Mouse (Mus musculus) G1E (cell line): ENCODE measurements around the gene Tgfb1. TPM values are rescaled to one million over a fixed set of nuclear protein-coding genes. Genes with fewer than 3 reads are reported as not detected.

Source experiments
- ATAC-seq: 2 replicates; pipeline ENCODE4 v1.8.0; 2016; ENCODE audit warnings: mild to moderate bottlenecking; ENCODE audit not compliant: insufficient number of reproducible peaks, poor library complexity, low FRiP score, severe bottlenecking; ENCODE audit errors: extremely low read depth
- DNase-seq: peaks from one replicate; pipeline ENCODE4 v3.0.0; 2012; ENCODE audit warnings: low spot score
- H3K27me3 ChIP-seq: 2 replicates; pipeline ENCODE4 v1.6.1; 2012; ENCODE audit warnings: mild to moderate bottlenecking, low read length, inconsistent platforms; ENCODE audit not compliant: insufficient read depth
- H3K36me3 ChIP-seq: replicated peaks from 2 replicates; pipeline ENCODE3; 2012; ENCODE audit warnings: mild to moderate bottlenecking, inconsistent platforms
- H3K4me1 ChIP-seq: 2 replicates; pipeline ENCODE4 v1.6.1; 2012; ENCODE audit warnings: low read depth, low read length, inconsistent platforms, mixed read lengths; ENCODE audit not compliant: insufficient read depth
- H3K4me3 ChIP-seq: 2 replicates; pipeline ENCODE4 v1.5.1; 2012; ENCODE audit warnings: low read depth, mild to moderate bottlenecking, inconsistent platforms, low read length, moderate library complexity, mixed read lengths
- H3K9me3 ChIP-seq: replicated peaks from 2 replicates; pipeline ENCODE4 v1.6.1; 2012; ENCODE audit warnings: inconsistent platforms
- CTCF ChIP-seq: IDR thresholded peaks from 2 replicates; pipeline ENCODE4 v1.5.1; 2012; ENCODE audit warnings: low read depth, low read length, inconsistent platforms, mixed read lengths
- GATA1 ChIP-seq: IDR thresholded peaks from 2 replicates; pipeline ENCODE4 v1.6.1; 2012; ENCODE audit warnings: borderline replicate concordance, low read length, inconsistent platforms, mixed read lengths
- GATA2 ChIP-seq: IDR thresholded peaks from 2 replicates; pipeline ENCODE4 v1.6.1; 2012; ENCODE audit warnings: low read depth, low read length, inconsistent platforms, borderline replicate concordance
- POLR2AphosphoS5 ChIP-seq: IDR thresholded peaks from 2 replicates; pipeline ENCODE4 v1.6.1; 2012; ENCODE audit warnings: low read depth, low read length, inconsistent platforms; ENCODE audit not compliant: insufficient replicate concordance
- TAL1 ChIP-seq: conservative IDR thresholded peaks from 2 replicates; pipeline ENCODE4 v1.6.1; 2012; ENCODE audit warnings: low read depth, low read length, inconsistent platforms, mixed read lengths
- polyA plus RNA-seq: library from polyadenylated mRNA; stranded (reverse); fragments of >175 nt; gene quantifications from 2 replicates; pipeline ENCODE4 v1.2.3, GENCODE M21; 2012
- total RNA-seq, 2 experiments: library from RNA; stranded (forward) in 1 of 2; stranded (reverse) in 1 of 2; fragments of 200-1000 nt in 1 of 2; fragments of >200 nt in 1 of 2; fragmentation: Nextera tagmentation in 1 of 2; gene quantifications; 2 replicates each; pipeline ENCODE4 v1.2.3; 2014 to 2017

Gene Tgfb1
- total and polyA plus RNA-seq, 3 experiments = 40.8 to 1,473 (median 397) TPM

GRCm38 (mm10) chr7:25674719-25675300, 12.0 kb upstream of the Tgfb1 start, which contains the start of gene Tmem91:
TSS of gene Tmem91 (minus strand) at chr7:25675166.
- no peaks in the 10 kb centered on the region for H3K9me3 ChIP-seq
- ATAC-seq (no peak), DNase-seq (no peak)
- H3K27me3 ChIP-seq = peaks cover 9% of the 10 kb centered on the region; the same call in 1 of the 2 replicates
- H3K4me3 ChIP-seq = peak within 1 kb of the TSS; percentile 68
- H3K4me1 ChIP-seq = peaks cover 36% of the 10 kb centered on the region
- TF ChIP-seq CTCF = no peak
- no peak for TF ChIP-seq GATA1
- no peak for TF ChIP-seq GATA2
- TF ChIP-seq POLR2AphosphoS5 = no peak
- no peak for TF ChIP-seq TAL1
- peaks cover 29% of the 10 kb centered on the region for H3K36me3 ChIP-seq

DNA sequence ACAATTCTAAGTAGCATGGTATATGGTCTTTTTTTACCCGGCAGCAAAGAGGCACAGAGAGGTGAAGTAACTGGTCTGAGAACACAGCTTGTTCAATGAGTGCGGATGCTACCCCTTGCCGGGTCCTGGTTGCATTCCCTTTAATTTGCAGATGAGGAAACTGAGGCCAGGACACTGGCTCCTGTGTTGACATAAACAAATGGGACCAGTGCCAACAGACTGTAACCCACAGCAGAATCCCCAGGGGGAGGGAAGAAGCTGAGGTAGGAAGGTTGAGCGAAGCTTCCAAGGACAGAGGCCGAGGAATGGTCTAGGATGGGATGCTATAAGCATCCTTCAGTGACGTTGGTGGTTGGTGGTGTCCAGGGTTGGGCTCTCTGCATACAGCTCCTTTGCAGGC, 11.4 kb upstream of the Tgfb1 start:
- peaks cover 9% of the 10 kb centered on the region; the same call in 1 of the 2 replicates for H3K27me3 ChIP-seq
- H3K4me1 ChIP-seq = peaks cover 40% of the 10 kb centered on the region
- TF ChIP-seq GATA2 (no peak), POLR2AphosphoS5 (no peak), GATA1 (no peak), TAL1 (no peak), CTCF (no peak)
- ATAC-seq = no peak
- no peak overlapping the region for H3K4me3 ChIP-seq
- DNase-seq = no peak
- H3K9me3 ChIP-seq = no peaks in the 10 kb centered on the region
- peaks cover 23% of the 10 kb centered on the region for H3K36me3 ChIP-seq

- Histone ChIP-seq H3K4me3 (no peak overlapping the region), H3K4me1 (peaks cover 41% of the 10 kb centered on the region)
- no peak for DNase-seq
Measured at GRCm38 (mm10) chr7:25676085-25676781, 10.6 kb upstream of the Tgfb1 start.

DNA sequence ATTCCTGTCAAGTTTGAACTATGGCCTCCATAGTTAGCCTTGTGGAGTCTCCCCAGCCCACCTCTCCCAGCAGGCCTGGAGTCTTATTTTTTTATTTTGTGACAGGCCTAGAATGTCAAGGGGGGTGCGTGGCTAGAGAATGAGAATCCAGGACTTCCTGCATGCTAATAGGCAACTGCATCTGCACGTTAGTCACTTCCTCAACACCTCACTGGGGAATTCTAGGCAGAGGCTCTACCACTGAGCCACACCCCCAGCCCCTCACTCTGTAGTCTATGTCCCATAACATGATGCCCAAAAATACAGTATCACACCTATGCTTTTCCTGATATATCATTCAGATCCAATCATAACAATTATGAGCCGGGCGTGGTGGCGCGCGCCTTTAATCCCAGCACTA, 9.8 kb upstream of the Tgfb1 start:
- no peak for ATAC-seq
- Histone ChIP-seq H3K27me3 (peaks cover 9% of the 10 kb centered on the region; the same call in 1 of the 2 replicates), H3K36me3 (peaks cover 12% of the 10 kb centered on the region), H3K4me3 (no peak overlapping the region), H3K4me1 (peaks cover 49% of the 10 kb centered on the region), H3K9me3 (no peaks in the 10 kb centered on the region)
- no peak for DNase-seq
- TF ChIP-seq TAL1 (no peak), GATA1 (no peak), CTCF (no peak), GATA2 (no peak), POLR2AphosphoS5 (no peak)

More at GRCm38 (mm10) chr7:25676085-25676781, 10.6 kb upstream of the Tgfb1 start:
- Histone ChIP-seq H3K36me3 (peaks cover 14% of the 10 kb centered on the region), H3K27me3 (peaks cover 9% of the 10 kb centered on the region; the same call in 1 of the 2 replicates), H3K9me3 (no peaks in the 10 kb centered on the region)
- no peak for TF ChIP-seq POLR2AphosphoS5
- no peak for TF ChIP-seq TAL1
- no peak for TF ChIP-seq CTCF
- no peak for TF ChIP-seq GATA1
- TF ChIP-seq GATA2 = no peak
- no peak for ATAC-seq

DNA sequence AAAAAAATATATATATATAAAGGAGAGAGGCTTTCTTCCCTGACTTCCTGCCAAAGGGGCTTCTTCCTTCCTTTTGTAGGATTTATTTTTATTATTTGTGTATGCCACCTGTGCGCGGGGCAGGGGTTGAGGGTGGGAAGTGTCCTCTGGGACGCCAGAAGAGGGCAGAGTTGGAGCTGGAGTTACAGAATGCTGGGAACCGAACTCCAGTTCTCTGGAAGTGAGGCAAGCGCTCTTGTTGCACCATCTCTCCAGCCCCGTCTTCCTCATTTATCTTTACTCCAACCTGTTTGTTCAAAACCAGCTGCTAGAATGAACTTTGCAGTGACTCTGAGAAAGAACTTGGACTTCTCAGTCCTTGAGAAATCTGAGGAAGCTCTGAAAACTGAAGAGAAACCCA, 6.8 kb upstream of the Tgfb1 start:
- ATAC-seq = no peak
- H3K4me1 ChIP-seq = peaks cover 68% of the 10 kb centered on the region
- peak overlapping the region; percentile 77; the same call in 1 of the 2 replicates for H3K4me3 ChIP-seq
- TF ChIP-seq CTCF (no peak), POLR2AphosphoS5 (no peak), GATA1 (no peak), GATA2 (no peak), TAL1 (no peak)
- peaks cover 28% of the 10 kb centered on the region for H3K36me3 ChIP-seq
- no peak for DNase-seq
- no peaks in the 10 kb centered on the region for H3K9me3 ChIP-seq
- peaks cover under 1% of the 10 kb centered on the region; the same call in 1 of the 2 replicates for H3K27me3 ChIP-seq

- H3K27me3 ChIP-seq = no peaks in the 10 kb centered on the region
- peak; percentile 62 for ATAC-seq
- H3K9me3 ChIP-seq = no peaks in the 10 kb centered on the region
- peaks cover 73% of the 10 kb centered on the region for H3K4me1 ChIP-seq
- peaks cover 36% of the 10 kb centered on the region for H3K36me3 ChIP-seq
- TF ChIP-seq TAL1 (peak; percentile 83), GATA1 (no peak)
- DNase-seq = peak; percentile 85
- H3K4me3 ChIP-seq = peak within 1 kb of the TSS; percentile 77
Measured at GRCm38 (mm10) chr7:25680514-25681258, 6.1 kb upstream of the Tgfb1 start, which contains the start of gene B9d2. TSS of gene B9d2 (plus strand) at chr7:25680780.
